ENCODE assay signal across 8 mouse cellular contexts in genomic region chr1:184441005-184441557, GRCm38 (mm10).
DNase-seq lines count a peak whose midpoint lies in the region; ATAC-seq lines count a peak whose summit lies in the region.

No protein-coding gene starts in this region.

- DNase-seq in left cerebral cortex, postnatal 25 days (ENCODE audit: low spot score in 2 of 2), result peak; percentile 8 to 29
- no peak for DNase-seq in left cerebral cortex, postnatal 36 days (ENCODE audit: low spot score in 2 of 2)
- DNase-seq in brain, adult 2 months (ENCODE audit: low read depth, low spot score), result peak; percentile 51
- peak; percentile 32 to 44 for DNase-seq in kidney, postnatal 4 days
- DNase-seq in thymus, postnatal 25 days, result peak; percentile 36
- DNase-seq in cerebellum, postnatal 25 days, result no peak

- no peaks in the 10 kb centered on the region for H3K27me3 ChIP-seq in midbrain, embryonic 15.5 days (replicated peaks)

- H3K27ac ChIP-seq in midbrain, embryonic 15.5 days, result no peak overlapping the region

- peak overlapping the region; percentile 44 for H3K4me2 ChIP-seq in midbrain, embryonic 15.5 days

- WGBS in midbrain, embryonic 15.5 days, result 36% methylated on average over 18 of the region's 18 CpGs

- intact Hi-C loops in left cerebral cortex, postnatal 25 days (cut with DNase I), result no loop called here
- intact Hi-C loops in left cerebral cortex, postnatal 36 days (cut with DNase I), result no loop called here

- H3K9ac ChIP-seq in midbrain, embryonic 15.5 days, result no peak overlapping the region

- peak; percentile 83 for ATAC-seq in granulocyte monocyte progenitor cell, adult 5-6 weeks (replicated peaks; ENCODE audit: poor library complexity, severe bottlenecking)
- peak; percentile 60 for ATAC-seq in midbrain, embryonic 15.5 days (replicated peaks)

- H3K36me3 ChIP-seq in midbrain, embryonic 15.5 days (replicated peaks), result no peaks in the 10 kb centered on the region

- no peaks in the 10 kb centered on the region for H3K9me3 ChIP-seq in midbrain, embryonic 15.5 days

- 0 out of 2 replicates have a peak, but pooled peaks cover 6% of the 10 kb centered on the region for H3K4me1 ChIP-seq in midbrain, embryonic 15.5 days

- H3K4me3 ChIP-seq in midbrain, embryonic 15.5 days, result peak overlapping the region; percentile 31

Comparison
In these comparisons a context has a peak if more than half of its experiments do, and no peak if none do; other contexts are left out.
1. DNase-seq: peak in left cerebral cortex, postnatal 25 days (2 of 2), brain, adult 2 months (single experiment), kidney, postnatal 4 days (2 of 2) and thymus, postnatal 25 days (single experiment); none in left cerebral cortex, postnatal 36 days (0 of 2) and cerebellum, postnatal 25 days (0 of 2).